Mouse (Mus musculus) C2C12 (cell line): ENCODE measurements around the gene Usp39. TPM values are rescaled to one million over a fixed set of nuclear protein-coding genes. Genes with fewer than 3 reads are reported as not detected.

Experiments used
- H3K27me3 ChIP-seq: one replicate; pipeline ENCODE4 v1.6.1; 2011; ENCODE audit not compliant: control insufficient read depth, insufficient read depth, insufficient read length
- H3K36me3 ChIP-seq: one replicate; pipeline ENCODE4 v1.6.1; 2011; ENCODE audit not compliant: control insufficient read depth, insufficient read depth
- H3K4me3 ChIP-seq: one replicate; pipeline ENCODE4 v1.5.1; 2011; ENCODE audit warnings: mild to moderate bottlenecking, control low read depth; ENCODE audit not compliant: poor library complexity, insufficient read depth, severe bottlenecking
- H3K79me2 ChIP-seq: one replicate; pipeline ENCODE4 v1.6.1; 2011; ENCODE audit not compliant: control insufficient read depth, insufficient read depth
- H3K79me3 ChIP-seq: one replicate; pipeline ENCODE4 v1.6.1; 2011; ENCODE audit warnings: low read depth, control low read depth
- H3ac ChIP-seq: one replicate; pipeline ENCODE3; 2011; ENCODE audit warnings: low read depth; ENCODE audit not compliant: control insufficient read depth, insufficient read length
- CEBPB ChIP-seq: IDR thresholded peaks from one replicate; pipeline ENCODE4 v1.6.1; 2011; ENCODE audit warnings: low read depth, mild to moderate bottlenecking, control low read depth, moderate library complexity
- CTCF ChIP-seq: IDR thresholded peaks from one replicate; pipeline ENCODE4 v1.5.1; 2011; ENCODE audit not compliant: control insufficient read depth, insufficient read depth, insufficient read length
- FOSL1 ChIP-seq: IDR thresholded peaks from one replicate; pipeline ENCODE4 v1.8.0; 2011; ENCODE audit warnings: mild to moderate bottlenecking, low read length; ENCODE audit not compliant: poor library complexity, insufficient read depth, severe bottlenecking
- MAX ChIP-seq: IDR thresholded peaks from one replicate; pipeline ENCODE4 v1.6.1; 2011; ENCODE audit warnings: mild to moderate bottlenecking, control low read depth
- MYOD1 ChIP-seq: IDR thresholded peaks from one replicate; pipeline ENCODE4 v1.6.1; 2011; ENCODE audit warnings: low read depth; ENCODE audit not compliant: control insufficient read depth, insufficient read length
- MYOG ChIP-seq: IDR thresholded peaks from one replicate; pipeline ENCODE4 v1.6.1; 2011; ENCODE audit not compliant: control insufficient read depth, insufficient read length; ENCODE audit errors: extremely low read depth
- USF1 ChIP-seq: IDR thresholded peaks from one replicate; pipeline ENCODE4 v1.6.1; 2011; ENCODE audit warnings: low read depth, mild to moderate bottlenecking, control low read depth, moderate library complexity
- polyA plus RNA-seq: library from polyadenylated mRNA; unstranded; fragments of >200 nt; fragmentation: generic; extraction: Trizol; gene quantifications from one replicate; pipeline ENCODE4 v1.2.1, GENCODE M21; 2012; ENCODE audit warnings: missing spikeins

The Usp39 gene
- polyA plus RNA-seq, 1 experiment, result 67.4 TPM

- Histone ChIP-seq H3ac (peak overlapping the region; percentile 70), H3K79me2 (peaks cover 21% of the 10 kb centered on the region), H3K27me3 (no peaks in the 10 kb centered on the region), H3K36me3 (peaks cover 24% of the 10 kb centered on the region), H3K4me3 (peak overlapping the region; percentile 82), H3K79me3 (peaks cover 13% of the 10 kb centered on the region)
- TF ChIP-seq USF1 (peak; percentile 96), CTCF (peak; percentile 9), FOSL1 (no peak), MAX (no peak)
Measured at GRCm38 (mm10) chr6:72362132-72363028, 17.4 kb upstream of the Usp39 start.

DNA sequence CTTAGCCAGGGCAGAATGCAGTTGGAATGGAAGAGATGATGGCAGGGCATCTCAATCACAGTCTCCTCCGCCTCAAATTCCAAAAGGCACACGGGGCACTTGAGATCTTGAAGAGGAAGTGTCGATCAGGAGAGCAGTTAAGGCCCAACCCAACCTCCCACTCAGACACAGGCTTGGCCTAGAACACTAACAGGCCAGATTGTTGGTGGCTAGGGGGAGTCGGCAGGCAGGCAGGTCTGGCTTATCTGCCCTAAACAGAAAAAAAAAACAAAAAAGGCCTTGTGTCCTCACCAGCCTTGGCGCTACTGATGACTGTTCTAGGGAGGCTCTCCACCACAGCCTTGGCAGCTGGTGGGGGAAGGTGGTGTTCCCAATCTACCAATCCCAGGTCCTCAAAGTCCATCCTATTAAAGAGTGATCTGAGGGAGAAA, 16.2 kb upstream of the Usp39 start:
- Histone ChIP-seq H3K79me2 (peaks cover 21% of the 10 kb centered on the region), H3K79me3 (peaks cover 13% of the 10 kb centered on the region), H3K27me3 (no peaks in the 10 kb centered on the region), H3K4me3 (peak overlapping the region; percentile 82), H3ac (no peak overlapping the region), H3K36me3 (peaks cover 24% of the 10 kb centered on the region)
- TF ChIP-seq USF1 (no peak), MYOG (no peak), MAX (no peak), CEBPB (no peak), MYOD1 (no peak), CTCF (no peak)

DNA sequence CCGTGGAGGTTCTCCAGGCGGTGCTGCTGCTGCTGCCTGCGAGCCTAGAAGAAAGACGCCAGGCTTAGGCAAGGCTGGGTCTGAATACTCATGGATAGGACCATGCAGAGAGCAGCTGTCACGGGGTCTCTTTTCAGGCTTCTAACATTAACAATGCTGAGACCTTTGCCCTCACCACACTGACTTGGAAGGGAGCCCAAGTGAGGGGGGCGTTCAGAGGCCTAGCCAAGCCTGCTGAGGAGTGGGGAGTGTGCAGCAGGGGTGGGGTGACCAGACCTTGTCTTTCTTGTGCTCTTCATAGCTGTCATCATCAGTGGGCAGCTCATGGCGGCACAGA, 15.6 kb upstream of the Usp39 start:
- Histone ChIP-seq H3K79me2 (peaks cover 21% of the 10 kb centered on the region), H3K79me3 (peaks cover 13% of the 10 kb centered on the region), H3ac (no peak overlapping the region), H3K4me3 (no peak overlapping the region), H3K27me3 (no peaks in the 10 kb centered on the region), H3K36me3 (peaks cover 24% of the 10 kb centered on the region)
- TF ChIP-seq CEBPB (no peak), USF1 (no peak), MAX (no peak), FOSL1 (no peak), MYOG (no peak), MYOD1 (no peak), CTCF (no peak)

DNA sequence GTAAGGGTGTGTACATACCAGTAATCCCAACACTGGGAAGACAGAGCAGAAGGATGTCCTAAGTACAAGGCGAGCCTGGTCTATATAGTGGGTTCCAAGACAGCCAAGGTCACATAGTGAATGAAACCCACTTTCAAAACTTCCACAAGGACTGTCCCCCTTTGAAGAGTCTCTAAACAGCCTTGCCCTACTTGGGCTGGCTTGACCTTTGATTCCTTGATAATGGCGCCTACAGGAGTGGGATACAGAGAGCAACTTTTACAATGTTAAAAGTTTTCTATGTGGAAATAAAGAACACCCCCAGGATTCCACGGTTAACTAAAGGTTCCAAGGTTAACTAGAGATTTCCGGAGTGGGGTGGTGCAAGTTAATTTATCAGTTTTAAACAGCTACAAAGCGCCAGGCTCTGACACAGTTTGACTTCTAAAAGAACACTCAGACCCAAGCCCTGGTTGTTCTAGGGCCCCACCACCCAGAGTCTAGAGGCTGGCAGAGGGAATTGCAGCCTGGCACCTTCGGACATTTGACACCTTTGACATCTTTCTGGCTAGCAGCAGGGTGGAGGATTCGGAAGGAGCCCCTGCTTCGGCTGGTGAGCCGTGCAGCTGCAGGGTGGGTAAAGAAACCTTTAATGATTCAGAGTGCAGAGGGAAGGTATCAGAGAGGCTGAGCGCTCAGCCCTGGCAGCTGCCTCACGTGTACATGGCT, 15.1 kb upstream of the Usp39 start:
- Histone ChIP-seq H3K4me3 (no peak overlapping the region), H3K79me2 (peaks cover 21% of the 10 kb centered on the region), H3K79me3 (peaks cover 13% of the 10 kb centered on the region), H3K27me3 (no peaks in the 10 kb centered on the region), H3ac (no peak overlapping the region), H3K36me3 (peaks cover 24% of the 10 kb centered on the region)
- TF ChIP-seq CTCF (no peak), CEBPB (no peak), MYOD1 (no peak), USF1 (no peak), MAX (no peak), MYOG (no peak), FOSL1 (no peak)

- peaks cover 24% of the 10 kb centered on the region for H3K36me3 ChIP-seq
- no peak overlapping the region for H3K4me3 ChIP-seq
- H3ac ChIP-seq, result no peak overlapping the region
- H3K79me3 ChIP-seq, result peaks cover 13% of the 10 kb centered on the region
- no peak for TF ChIP-seq USF1
- H3K79me2 ChIP-seq, result peaks cover 21% of the 10 kb centered on the region
- no peaks in the 10 kb centered on the region for H3K27me3 ChIP-seq
Measured at GRCm38 (mm10) chr6:72359343-72359742, 14.4 kb upstream of the Usp39 start.

DNA sequence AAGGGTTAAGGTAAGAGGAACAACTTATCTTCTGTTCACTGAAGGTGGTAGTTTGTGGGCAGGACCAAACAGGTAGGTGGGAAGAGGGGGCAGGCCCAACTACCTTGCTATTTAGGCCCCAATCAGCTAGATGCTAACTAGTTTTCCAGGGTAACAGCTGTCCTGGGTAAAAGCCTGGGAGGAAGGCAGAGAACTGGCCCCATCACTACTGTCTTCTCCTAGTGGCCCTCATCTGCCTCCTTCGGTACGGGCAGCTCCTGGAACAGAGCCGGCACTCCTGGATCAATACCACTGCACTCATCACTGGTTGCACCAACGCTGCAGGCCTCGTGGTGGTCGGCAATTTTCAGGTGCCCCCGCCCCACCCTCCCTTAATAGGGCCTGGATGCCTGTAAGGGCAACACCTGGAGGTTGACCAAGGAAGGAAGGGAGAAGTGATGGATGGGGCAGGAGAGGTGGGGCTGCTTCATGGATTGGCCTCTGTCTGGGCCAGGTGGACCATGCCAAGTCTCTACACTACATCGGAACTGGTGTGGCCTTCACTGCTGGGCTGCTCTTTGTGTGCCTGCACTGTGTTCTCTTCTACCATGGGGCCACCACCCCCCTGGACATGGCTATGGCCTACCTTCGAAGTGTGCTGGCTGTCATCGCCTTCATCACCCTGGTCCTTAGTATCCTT, 13.2 kb upstream of the Usp39 start:
- Histone ChIP-seq H3K4me3 (no peak overlapping the region), H3K36me3 (peaks cover 24% of the 10 kb centered on the region), H3ac (no peak overlapping the region), H3K79me2 (peaks cover 21% of the 10 kb centered on the region), H3K27me3 (no peaks in the 10 kb centered on the region), H3K79me3 (peaks cover 13% of the 10 kb centered on the region)
- no peak for TF ChIP-seq MAX
- TF ChIP-seq USF1, result no peak
- TF ChIP-seq MYOD1, result no peak
- TF ChIP-seq CEBPB, result no peak
- no peak for TF ChIP-seq MYOG
- no peak for TF ChIP-seq FOSL1
- no peak for TF ChIP-seq CTCF
